In the genomic region with DNA sequence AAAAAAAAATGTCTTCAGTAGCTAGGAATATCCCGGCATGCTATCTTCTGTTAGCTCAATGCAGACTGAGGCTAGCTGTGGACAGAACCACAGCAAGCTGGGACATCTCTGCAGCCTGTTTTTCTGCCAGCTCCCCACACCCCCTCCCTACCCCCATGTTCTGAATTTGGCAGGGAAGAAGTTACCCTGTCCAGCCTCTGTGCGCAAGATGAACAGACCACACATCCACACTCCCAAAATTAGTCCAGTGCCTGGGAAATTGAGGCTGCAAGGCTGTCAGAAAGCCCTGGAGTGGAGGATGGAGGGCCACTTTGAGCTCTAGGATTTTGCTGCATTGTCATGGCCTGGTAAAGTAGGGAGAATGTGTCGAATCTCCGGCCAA, we compare ENCODE assay signal across 9 mouse cellular contexts. TPM values are rescaled to one million over a fixed set of nuclear protein-coding genes. Genes with fewer than 3 reads are reported as not detected.
DNase-seq lines count a peak whose midpoint lies in the region; ATAC-seq lines count a peak whose summit lies in the region.
"Had no signal": no experiment of that assay in that cellular context is flagged by ENCODE, and none has a peak within 500 bp of the region (broad histone marks: within the 10 kb centered on the region; RNA-seq: fewer than 3 reads in every experiment).

No protein-coding gene starts in this region.

- no peaks in the 10 kb centered on the region for H3K9me3 ChIP-seq in liver, embryonic 12.5 days (replicated peaks)
- no peaks in the 10 kb centered on the region for H3K9me3 ChIP-seq in forebrain, embryonic 12.5 days
- H3K9me3 ChIP-seq in hindbrain, embryonic 14.5 days (ENCODE audit: control insufficient read depth, low read length): no peaks in the 10 kb centered on the region
- H3K9me3 ChIP-seq in midbrain, embryonic 12.5 days: no peaks in the 10 kb centered on the region

- peak overlapping the region; percentile 68 for H3K4me2 ChIP-seq in liver, embryonic 12.5 days
- H3K4me2 ChIP-seq in forebrain, embryonic 12.5 days: peak overlapping the region; percentile 81
- H3K4me2 ChIP-seq in hindbrain, embryonic 14.5 days (replicated peaks): peak overlapping the region; percentile 70
- peak overlapping the region; percentile 82 for H3K4me2 ChIP-seq in midbrain, embryonic 12.5 days (replicated peaks)

- no peaks in the 10 kb centered on the region for H3K36me3 ChIP-seq in liver, embryonic 12.5 days
- H3K36me3 ChIP-seq in forebrain, embryonic 12.5 days (replicated peaks): no peaks in the 10 kb centered on the region
- no peaks in the 10 kb centered on the region for H3K36me3 ChIP-seq in hindbrain, embryonic 14.5 days (replicated peaks; ENCODE audit: control insufficient read depth, insufficient read depth)
- no peaks in the 10 kb centered on the region for H3K36me3 ChIP-seq in midbrain, embryonic 12.5 days

- no peak for DNase-seq in liver
- peak; percentile 49 for DNase-seq in hindbrain, embryonic 14.5 days (ENCODE audit: low spot score)
- DNase-seq in spleen, postnatal 4 days (ENCODE audit: low spot score in 2 of 2): no peak
- no peak for DNase-seq in adrenal gland, adult 2 months

- H3K4me3 ChIP-seq in liver, embryonic 12.5 days: 0 out of 2 replicates have a peak overlapping the region, but pooled peaks have one; percentile 47
- H3K4me3 ChIP-seq in forebrain, embryonic 12.5 days (replicated peaks): peak overlapping the region; percentile 58
- peak overlapping the region; percentile 79 for H3K4me3 ChIP-seq in hindbrain, embryonic 14.5 days (replicated peaks; ENCODE audit: low read length)
- peak overlapping the region; percentile 52 for H3K4me3 ChIP-seq in midbrain, embryonic 12.5 days

- ATAC-seq in liver, embryonic 12.5 days: no peak
- peak; percentile 2 for ATAC-seq in forebrain, embryonic 12.5 days (ENCODE audit: low FRiP score)
- ATAC-seq in hindbrain, embryonic 14.5 days (ENCODE audit: low FRiP score): peak; percentile 12
- peak; percentile 8 for ATAC-seq in midbrain, embryonic 12.5 days (ENCODE audit: low FRiP score, low read depth)
- ATAC-seq in megakaryocyte progenitor cell, adult 5-6 weeks (replicated peaks; ENCODE audit: poor library complexity): no peak
- ATAC-seq: Patski had no signal

- peaks cover 20% of the 10 kb centered on the region for H3K4me1 ChIP-seq in liver, embryonic 12.5 days
- H3K4me1 ChIP-seq in forebrain, embryonic 12.5 days: peaks cover 4% of the 10 kb centered on the region
- H3K4me1 ChIP-seq in hindbrain, embryonic 14.5 days (replicated peaks; ENCODE audit: control insufficient read depth, insufficient read depth, low read length): peaks cover 27% of the 10 kb centered on the region
- H3K4me1 ChIP-seq in midbrain, embryonic 12.5 days: 0 out of 2 replicates have a peak, but pooled peaks cover 4% of the 10 kb centered on the region

- H3K27ac ChIP-seq in liver, embryonic 12.5 days: no peak overlapping the region
- H3K27ac ChIP-seq in forebrain, embryonic 12.5 days: peak overlapping the region; percentile 83
- H3K27ac ChIP-seq in hindbrain, embryonic 14.5 days: peak overlapping the region; percentile 97
- H3K27ac ChIP-seq in midbrain, embryonic 12.5 days (replicated peaks): peak overlapping the region; percentile 77

- H3K27me3 ChIP-seq in liver, embryonic 12.5 days (replicated peaks): peaks cover 46% of the 10 kb centered on the region
- peaks cover 14% of the 10 kb centered on the region for H3K27me3 ChIP-seq in forebrain, embryonic 12.5 days
- no peaks in the 10 kb centered on the region for H3K27me3 ChIP-seq in hindbrain, embryonic 14.5 days (ENCODE audit: control insufficient read depth, insufficient read depth, low read length)
- peaks cover 13% of the 10 kb centered on the region for H3K27me3 ChIP-seq in midbrain, embryonic 12.5 days

- no peak overlapping the region; the same call in 1 of the 2 replicates for H3K9ac ChIP-seq in liver, embryonic 12.5 days
- peak overlapping the region; percentile 65 for H3K9ac ChIP-seq in forebrain, embryonic 12.5 days
- H3K9ac ChIP-seq in hindbrain, embryonic 14.5 days: peak overlapping the region; percentile 83
- H3K9ac ChIP-seq in midbrain, embryonic 12.5 days (replicated peaks): peak overlapping the region; percentile 66

- WGBS in liver, embryonic 12.5 days (ENCODE audit: insufficient replicate concordance): 34% methylated on average over 4 of the region's 4 CpGs
- 20% methylated on average over 4 of the region's 4 CpGs for WGBS in forebrain, embryonic 12.5 days
- WGBS in hindbrain, embryonic 14.5 days: 11% methylated on average over 4 of the region's 4 CpGs
- WGBS in midbrain, embryonic 12.5 days: 20% methylated on average over 4 of the region's 4 CpGs

RNA-seq across cellular contexts. Expression of a gene that starts 1.3 kb away (rescaled TPM):
- 0.23 and 0.37 TPM in 2 replicates for polyA plus RNA-seq in liver, embryonic 12.5 days (2016; fragmentation: Nextera tagmentation; extraction: Ambion mirVana)
- 17.4 and 19.6 TPM in 2 replicates for polyA plus RNA-seq in forebrain, embryonic 12.5 days (2016; fragmentation: Nextera tagmentation; extraction: Ambion mirVana)
- 42.6 and 48.7 TPM in 2 replicates for polyA plus RNA-seq in hindbrain, embryonic 14.5 days (2014; fragmentation: Nextera tagmentation; extraction: Ambion mirVana)
- polyA plus RNA-seq in midbrain, embryonic 12.5 days (2016; fragmentation: Nextera tagmentation; extraction: Ambion mirVana): 18.8 and 22.3 TPM in 2 replicates
- not detected in 2 replicates for total RNA-seq in megakaryocyte progenitor cell, adult 5-6 weeks (2015)
- total RNA-seq in megakaryocyte progenitor cell, adult 5-6 weeks (2017): not detected in 2 replicates
- total RNA-seq in adrenal gland, adult 2 months (2021): under 1 TPM in 1 of 2 experiments, not detected in 1; 0.10 TPM
- polyA plus RNA-seq in adrenal gland, adult 2 months (2012; rRNA removed): not detected in 2 replicates
- polyA plus RNA-seq: Patski had no signal

Comparison
In these comparisons a context has a peak if more than half of its experiments do, and no peak if none do; other contexts are left out.
1. ATAC-seq: peak in forebrain, embryonic 12.5 days (single experiment), hindbrain, embryonic 14.5 days (single experiment) and midbrain, embryonic 12.5 days (single experiment); none in liver, embryonic 12.5 days (single experiment) and megakaryocyte progenitor cell, adult 5-6 weeks (single experiment).
2. RNA of a gene that starts 1.3 kb away (polyA plus RNA-seq): 42.6 to 48.7 TPM in hindbrain, embryonic 14.5 days, 18.8 to 22.3 TPM in midbrain, embryonic 12.5 days and 17.4 to 19.6 TPM in forebrain, embryonic 12.5 days; 0.23 to 0.37 TPM in liver, embryonic 12.5 days and not detected in adrenal gland, adult 2 months; every median in the first group is over 10 times any median in the second.
3. Peak in every context shown above with its lines, with median percentiles within 50 percentile points of each other: H3K4me2 ChIP-seq and H3K4me3 ChIP-seq.